Comparison of ENCODE assay signal across 13 mouse cellular contexts in genomic region chr6:112396352-112396751, GRCm38 (mm10). TPM values are rescaled to one million over a fixed set of nuclear protein-coding genes. Genes with fewer than 3 reads are reported as not detected.
"Had no signal": no experiment of that assay in that cellular context is flagged by ENCODE, and none has a peak within 500 bp of the region (broad histone marks: within the 10 kb centered on the region; RNA-seq: fewer than 3 reads in every experiment).

No protein-coding gene starts in this region.

- DNase-seq: retina, postnatal 1 day; right cerebral cortex, adult 18-20 months; right cerebral cortex, postnatal 14 days; right cerebral cortex, postnatal 25 days; right cerebral cortex, postnatal 4 days; spleen, adult 18-20 months; thymus, adult 18-20 months; thymus, adult 2 months; thymus, postnatal 14 days; thymus, postnatal 25 days; thymus, postnatal 36 days; thymus, postnatal 4 days had no signal

RNA-seq across cellular contexts. Expression of gene Ssu2, which starts 8.5 kb away (rescaled TPM):
- total RNA-seq: neutrophil, adult 5-6 weeks had no signal
